Mouse (Mus musculus): ENCODE measurements at regions not wholly inside any gene's neighbourhood (a gene's known extent, or its start where the extent isn't known, plus 50 kb on each side); places are given as distances from the start of the nearest gene placed in this dataset.
A peak's percentile ranks its signal among the peaks of the same experiment; 100 is the strongest.
"Not testable (repeated sequence)": the region's sequence is repeated elsewhere in the genome, so short reads cannot be mapped to it uniquely, and the experiment has no call there.

GRCm38 (mm10) chr16:20908467-20909351, 174.4 kb upstream of the Thpo start:
- H3K36me3 ChIP-seq (ENCODE audit: control insufficient read depth, insufficient read depth, low read length); H3K9ac ChIP-seq (ENCODE audit: low read depth, low read length); H3K9me3 ChIP-seq (ENCODE audit: control insufficient read depth, low read length); H3K4me3 ChIP-seq (ENCODE audit: low read depth, low read length); H3K27me3 ChIP-seq (ENCODE audit: control insufficient read depth, insufficient read depth, low read length); H3K4me1 ChIP-seq (replicated peaks; ENCODE audit: control insufficient read depth, insufficient read depth, low read length); H3K27ac ChIP-seq (ENCODE audit: low read depth, low read length); H3K4me2 ChIP-seq (replicated peaks; ENCODE audit: low read depth, low read length): not testable (repeated sequence)
- 42% methylated on average over 16 of the region's 18 CpGs for WGBS
- DNase-seq (ENCODE audit: low spot score) (peak; percentile 18), ATAC-seq (ENCODE audit: low FRiP score) (0 out of 2 replicates have a peak, but pooled peaks have one; percentile 43)

GRCm38 (mm10) chr16:20895734-20896133, 161.4 kb upstream of the Thpo start:
- DNase-seq (ENCODE audit: low spot score) (peak; percentile 17), ATAC-seq (ENCODE audit: low FRiP score) (no peak)
- no peak overlapping the region for H3K4me3 ChIP-seq (ENCODE audit: low read depth, low read length)
- H3K27me3 ChIP-seq (ENCODE audit: control insufficient read depth, insufficient read depth, low read length), result no peaks in the 10 kb centered on the region
- no peaks in the 10 kb centered on the region for H3K4me1 ChIP-seq (replicated peaks; ENCODE audit: control insufficient read depth, insufficient read depth, low read length)
- H3K27ac ChIP-seq (ENCODE audit: low read depth, low read length), result no peak overlapping the region
- H3K9me3 ChIP-seq (ENCODE audit: control insufficient read depth, low read length), result no peaks in the 10 kb centered on the region
- no peak overlapping the region for H3K9ac ChIP-seq (ENCODE audit: low read depth, low read length)
- H3K4me2 ChIP-seq (replicated peaks; ENCODE audit: low read depth, low read length), result no peak overlapping the region
- WGBS, result 66% methylated on average over 2 of the region's 2 CpGs
- H3K36me3 ChIP-seq (ENCODE audit: control insufficient read depth, insufficient read depth, low read length), result no peaks in the 10 kb centered on the region

- Histone ChIP-seq H3K9me3 (ENCODE audit: control insufficient read depth, low read length) (no peaks in the 10 kb centered on the region), H3K36me3 (ENCODE audit: control insufficient read depth, insufficient read depth, low read length) (no peaks in the 10 kb centered on the region), H3K27me3 (ENCODE audit: control insufficient read depth, insufficient read depth, low read length) (no peaks in the 10 kb centered on the region), H3K9ac (ENCODE audit: low read depth, low read length) (no peak overlapping the region), H3K4me3 (ENCODE audit: low read depth, low read length) (no peak overlapping the region), H3K4me1 (replicated peaks; ENCODE audit: control insufficient read depth, insufficient read depth, low read length) (no peaks in the 10 kb centered on the region), H3K27ac (ENCODE audit: low read depth, low read length) (no peak overlapping the region), H3K4me2 (replicated peaks; ENCODE audit: low read depth, low read length) (no peak overlapping the region)
- DNase-seq (ENCODE audit: low spot score), result no peak
- no peak for ATAC-seq (ENCODE audit: low FRiP score)
- WGBS, result 65% methylated on average over 1 of the region's 1 CpGs
Measured at GRCm38 (mm10) chr16:20871726-20872125, 137.4 kb upstream of the Thpo start.

GRCm38 (mm10) chr16:20866771-20867170, 132.5 kb upstream of the Thpo start:
- no peak overlapping the region for H3K4me3 ChIP-seq (ENCODE audit: low read depth, low read length)
- 91% methylated on average over 1 of the region's 1 CpGs for WGBS
- H3K27me3 ChIP-seq (ENCODE audit: control insufficient read depth, insufficient read depth, low read length), result no peaks in the 10 kb centered on the region
- DNase-seq (ENCODE audit: low spot score) (no peak), ATAC-seq (ENCODE audit: low FRiP score) (no peak)
- H3K4me2 ChIP-seq (replicated peaks; ENCODE audit: low read depth, low read length), result no peak overlapping the region
- no peak overlapping the region for H3K27ac ChIP-seq (ENCODE audit: low read depth, low read length)
- no peaks in the 10 kb centered on the region for H3K36me3 ChIP-seq (ENCODE audit: control insufficient read depth, insufficient read depth, low read length)
- H3K4me1 ChIP-seq (replicated peaks; ENCODE audit: control insufficient read depth, insufficient read depth, low read length), result no peaks in the 10 kb centered on the region
- H3K9ac ChIP-seq (ENCODE audit: low read depth, low read length), result no peak overlapping the region
- no peaks in the 10 kb centered on the region for H3K9me3 ChIP-seq (ENCODE audit: control insufficient read depth, low read length)

GRCm38 (mm10) chr16:20861256-20861655, 126.9 kb upstream of the Thpo start:
- Histone ChIP-seq H3K4me2 (replicated peaks; ENCODE audit: low read depth, low read length) (no peak overlapping the region), H3K9me3 (ENCODE audit: control insufficient read depth, low read length) (no peaks in the 10 kb centered on the region), H3K27me3 (ENCODE audit: control insufficient read depth, insufficient read depth, low read length) (no peaks in the 10 kb centered on the region), H3K27ac (ENCODE audit: low read depth, low read length) (no peak overlapping the region), H3K4me3 (ENCODE audit: low read depth, low read length) (no peak overlapping the region), H3K36me3 (ENCODE audit: control insufficient read depth, insufficient read depth, low read length) (no peaks in the 10 kb centered on the region), H3K4me1 (replicated peaks; ENCODE audit: control insufficient read depth, insufficient read depth, low read length) (no peaks in the 10 kb centered on the region), H3K9ac (ENCODE audit: low read depth, low read length) (no peak overlapping the region)
- ATAC-seq (ENCODE audit: low FRiP score) (no peak), DNase-seq (ENCODE audit: low spot score) (no peak)
- 94% methylated on average over 4 of the region's 4 CpGs for WGBS

GRCm38 (mm10) chr16:20860606-20861005, 126.3 kb upstream of the Thpo start:
- not testable (repeated sequence) for H3K4me2 ChIP-seq (replicated peaks; ENCODE audit: low read depth, low read length); H3K9ac ChIP-seq (ENCODE audit: low read depth, low read length); ATAC-seq (ENCODE audit: low FRiP score); H3K4me3 ChIP-seq (ENCODE audit: low read depth, low read length); H3K27me3 ChIP-seq (ENCODE audit: control insufficient read depth, insufficient read depth, low read length); H3K27ac ChIP-seq (ENCODE audit: low read depth, low read length); DNase-seq (ENCODE audit: low spot score); H3K9me3 ChIP-seq (ENCODE audit: control insufficient read depth, low read length); H3K36me3 ChIP-seq (ENCODE audit: control insufficient read depth, insufficient read depth, low read length); H3K4me1 ChIP-seq (replicated peaks; ENCODE audit: control insufficient read depth, insufficient read depth, low read length)
- WGBS, result 93% methylated on average over 3 of the region's 3 CpGs

- Histone ChIP-seq H3K9me3 (ENCODE audit: control insufficient read depth, low read length) (no peaks in the 10 kb centered on the region), H3K36me3 (ENCODE audit: control insufficient read depth, insufficient read depth, low read length) (no peaks in the 10 kb centered on the region), H3K9ac (ENCODE audit: low read depth, low read length) (no peak overlapping the region), H3K4me1 (replicated peaks; ENCODE audit: control insufficient read depth, insufficient read depth, low read length) (no peaks in the 10 kb centered on the region), H3K4me2 (replicated peaks; ENCODE audit: low read depth, low read length) (no peak overlapping the region), H3K4me3 (ENCODE audit: low read depth, low read length) (no peak overlapping the region), H3K27me3 (ENCODE audit: control insufficient read depth, insufficient read depth, low read length) (no peaks in the 10 kb centered on the region), H3K27ac (ENCODE audit: low read depth, low read length) (no peak overlapping the region)
- 78% methylated on average over 1 of the region's 1 CpGs for WGBS
- ATAC-seq (ENCODE audit: low FRiP score), result no peak
- peak; percentile 12 for DNase-seq (ENCODE audit: low spot score)
Measured at GRCm38 (mm10) chr16:20854696-20855213, 120.4 kb upstream of the Thpo start.

GRCm38 (mm10) chr16:20838151-20838550, 103.8 kb upstream of the Thpo start:
- Histone ChIP-seq H3K9ac (ENCODE audit: low read depth, low read length) (no peak overlapping the region), H3K27ac (ENCODE audit: low read depth, low read length) (no peak overlapping the region)
- no peak for ATAC-seq (ENCODE audit: low FRiP score)

GRCm38 (mm10) chr16:20836866-20837265, 102.6 kb upstream of the Thpo start:
- WGBS, result 14% methylated on average over 5 of the region's 5 CpGs
- no peak overlapping the region for H3K27ac ChIP-seq (ENCODE audit: low read depth, low read length)
- H3K4me2 ChIP-seq (replicated peaks; ENCODE audit: low read depth, low read length), result no peak overlapping the region
- H3K4me1 ChIP-seq (replicated peaks; ENCODE audit: control insufficient read depth, insufficient read depth, low read length), result no peaks in the 10 kb centered on the region
- H3K27me3 ChIP-seq (ENCODE audit: control insufficient read depth, insufficient read depth, low read length), result no peaks in the 10 kb centered on the region
- H3K9ac ChIP-seq (ENCODE audit: low read depth, low read length), result 0 out of 2 replicates have a peak overlapping the region, but pooled peaks have one; percentile 1
- no peak overlapping the region for H3K4me3 ChIP-seq (ENCODE audit: low read depth, low read length)
- no peaks in the 10 kb centered on the region for H3K36me3 ChIP-seq (ENCODE audit: control insufficient read depth, insufficient read depth, low read length)
- ATAC-seq (ENCODE audit: low FRiP score), result no peak
- H3K9me3 ChIP-seq (ENCODE audit: control insufficient read depth, low read length), result no peaks in the 10 kb centered on the region
- peak; percentile 27 for DNase-seq (ENCODE audit: low spot score)

More at GRCm38 (mm10) chr16:20838151-20838550, 103.8 kb upstream of the Thpo start:
- no peaks in the 10 kb centered on the region for H3K4me1 ChIP-seq (replicated peaks; ENCODE audit: control insufficient read depth, insufficient read depth, low read length)
- no peak for DNase-seq (ENCODE audit: low spot score)
- no peaks in the 10 kb centered on the region for H3K9me3 ChIP-seq (ENCODE audit: control insufficient read depth, low read length)
- WGBS, result 34% methylated on average over 2 of the region's 2 CpGs
- H3K4me3 ChIP-seq (ENCODE audit: low read depth, low read length), result no peak overlapping the region
- H3K36me3 ChIP-seq (ENCODE audit: control insufficient read depth, insufficient read depth, low read length), result no peaks in the 10 kb centered on the region
- H3K27me3 ChIP-seq (ENCODE audit: control insufficient read depth, insufficient read depth, low read length), result no peaks in the 10 kb centered on the region
- H3K4me2 ChIP-seq (replicated peaks; ENCODE audit: low read depth, low read length), result no peak overlapping the region
